Mouse (Mus musculus) forebrain, embryonic 16.5 days (tissue): ENCODE data around the gene Nenf. TPM values are rescaled to one million over a fixed set of nuclear protein-coding genes. Genes with fewer than 3 reads are reported as not detected.

Experiments
- ATAC-seq: fragments of 200-750 bp; cut with Nextera tagmentation; 2 replicates; pipeline ENCODE4 v1.8.0; 2017; ENCODE audit warnings: mild to moderate bottlenecking, moderate library complexity
- H3K27ac ChIP-seq: fragments of 300-500 bp; sonication (generic); 2 replicates; pipeline ENCODE4 v1.5.1; 2014; ENCODE audit warnings: low read length, control low read depth
- H3K27me3 ChIP-seq: fragments of 300-500 bp; sonication (generic); replicated peaks from 2 replicates; pipeline ENCODE4 v1.6.1; 2014; ENCODE audit warnings: low read length; ENCODE audit not compliant: control insufficient read depth, insufficient read depth
- H3K36me3 ChIP-seq: fragments of 300-500 bp; sonication (generic); 2 replicates; pipeline ENCODE4 v1.6.1; 2014; ENCODE audit not compliant: control insufficient read depth, insufficient read depth
- H3K4me1 ChIP-seq: fragments of 300-500 bp; sonication (generic); replicated peaks from 2 replicates; pipeline ENCODE4 v1.6.1; 2014; ENCODE audit warnings: low read length; ENCODE audit not compliant: control insufficient read depth, insufficient read depth
- H3K4me2 ChIP-seq: fragments of 300-500 bp; sonication (generic); 2 replicates; pipeline ENCODE4 v1.6.1; 2014; ENCODE audit warnings: mild to moderate bottlenecking, low read length, control low read depth
- H3K4me3 ChIP-seq: fragments of 300-500 bp; sonication (generic); replicated peaks from 2 replicates; pipeline ENCODE4 v1.5.1; 2014; ENCODE audit warnings: mild to moderate bottlenecking, low read length, control low read depth
- H3K9ac ChIP-seq: fragments of 300-500 bp; sonication (generic); replicated peaks from 2 replicates; pipeline ENCODE4 v1.6.1; 2014; ENCODE audit warnings: low read depth, low read length, control low read depth
- H3K9me3 ChIP-seq: fragments of 300-500 bp; sonication (generic); 2 replicates; pipeline ENCODE4 v1.6.1; 2016; ENCODE audit warnings: low read length; ENCODE audit not compliant: control insufficient read depth
- WGBS: fragments of 180-500 bp; shearing (Covaris S2); extraction: QIAGEN DNeasy Blood & Tissue Kit; methylation state at CpG from one replicate; pipeline ENCODE4 v1.1.7; 2014; 5-methylcytosine and 5-hydroxymethylcytosine counted together
- polyA plus RNA-seq: library from polyadenylated mRNA; unstranded; fragments of >200 nt; fragmentation: Nextera tagmentation; extraction: Ambion mirVana; gene quantifications from 2 replicates; pipeline ENCODE4 v1.2.1, GENCODE M21; 2015

The Nenf gene
- polyA plus RNA-seq, 1 experiment from 2014 or later, result 101 TPM

DNA sequence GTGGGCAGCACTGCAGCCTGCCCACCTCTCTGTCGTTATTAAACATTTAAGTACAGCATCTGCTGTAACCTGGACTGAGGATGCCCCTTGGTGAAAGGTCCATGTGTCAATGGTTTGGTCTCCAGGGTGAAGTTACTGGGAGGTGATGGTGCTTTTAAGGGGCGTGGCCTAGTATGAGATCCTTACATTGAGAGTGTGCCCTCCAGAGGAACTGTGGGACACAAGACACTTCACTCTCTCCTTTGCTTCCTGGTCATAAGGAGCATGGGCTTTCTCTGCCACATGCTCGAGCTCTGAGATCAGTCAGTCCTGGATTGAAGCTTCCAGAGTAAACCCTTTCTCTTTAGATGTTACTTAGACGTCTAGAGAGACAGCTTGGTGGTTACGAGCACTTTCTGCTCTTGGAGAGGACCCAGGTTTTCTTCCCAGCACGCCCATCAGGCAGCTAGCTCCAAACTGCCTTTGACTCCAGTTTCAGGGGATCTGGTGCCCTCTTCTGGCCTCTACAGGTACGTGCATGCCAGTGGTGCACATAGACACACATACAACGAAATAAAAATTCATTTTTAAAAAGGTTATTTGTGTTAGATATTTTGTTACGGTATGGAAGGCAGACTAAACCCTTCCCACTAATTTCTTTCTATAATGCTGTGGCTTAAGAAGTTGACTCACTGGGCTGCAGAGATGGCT is 10.1 kb downstream of the Nenf start:
- Histone ChIP-seq H3K36me3 (peaks cover 7% of the 10 kb centered on the region), H3K4me3 (no peak overlapping the region), H3K27ac (no peak overlapping the region), H3K4me1 (peaks cover 4% of the 10 kb centered on the region; the same call in 1 of the 2 replicates), H3K9me3 (no peaks in the 10 kb centered on the region), H3K27me3 (no peaks in the 10 kb centered on the region), H3K9ac (no peak overlapping the region), H3K4me2 (no peak overlapping the region)
- WGBS, result 78% methylated on average over 9 of the region's 9 CpGs
- ATAC-seq, result no peak

DNA sequence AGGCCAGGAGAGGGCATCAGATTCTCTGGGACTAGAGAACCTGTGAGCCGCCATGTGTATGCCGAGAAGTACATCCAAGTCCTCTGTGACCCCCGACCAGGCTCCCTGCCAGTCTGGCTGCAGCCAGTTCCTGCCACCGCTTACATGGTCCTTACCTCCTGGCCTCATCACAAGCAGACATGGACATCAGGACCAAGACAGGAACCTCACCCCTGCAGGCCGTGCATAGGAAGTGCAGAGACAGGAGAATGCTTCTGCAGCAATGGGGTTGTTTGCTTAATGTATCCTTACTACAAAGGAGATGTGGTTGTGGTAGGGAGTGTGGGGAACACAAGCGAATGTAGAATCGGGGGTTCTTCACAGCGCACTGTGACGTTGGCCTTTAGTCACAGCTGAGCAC is 11.7 kb downstream of the Nenf start:
- no peaks in the 10 kb centered on the region for H3K9me3 ChIP-seq
- no peak overlapping the region for H3K9ac ChIP-seq
- H3K4me1 ChIP-seq, result no peaks in the 10 kb centered on the region
- no peaks in the 10 kb centered on the region for H3K27me3 ChIP-seq
- 88% methylated on average over 9 of the region's 9 CpGs for whole genome bisulfite sequencing
- H3K4me3 ChIP-seq, result no peak overlapping the region
- peaks cover 7% of the 10 kb centered on the region for H3K36me3 ChIP-seq
- ATAC-seq, result no peak
- no peak overlapping the region for H3K27ac ChIP-seq
- H3K4me2 ChIP-seq, result no peak overlapping the region

DNA sequence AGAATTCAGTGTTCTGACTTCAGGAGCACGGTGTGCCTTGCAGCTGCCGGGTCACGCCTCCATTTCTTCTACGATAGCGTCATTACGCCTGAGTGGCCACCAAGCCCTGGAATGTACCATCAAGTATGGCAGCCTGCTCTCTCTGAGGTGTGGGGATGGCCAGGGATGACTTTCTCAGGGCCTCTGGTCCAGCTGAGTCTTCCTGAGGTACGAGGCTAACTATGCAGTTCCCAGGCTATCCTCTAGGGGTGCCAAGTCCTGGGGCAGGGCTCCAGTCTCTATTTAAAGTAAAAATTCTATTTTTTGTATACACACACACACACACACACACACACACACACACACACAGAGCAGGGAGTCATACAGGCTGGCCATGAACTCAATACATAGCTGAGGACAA is 12.4 kb downstream of the Nenf start:
- no peak for ATAC-seq
- 65% methylated on average over 7 of the region's 7 CpGs for WGBS

DNA sequence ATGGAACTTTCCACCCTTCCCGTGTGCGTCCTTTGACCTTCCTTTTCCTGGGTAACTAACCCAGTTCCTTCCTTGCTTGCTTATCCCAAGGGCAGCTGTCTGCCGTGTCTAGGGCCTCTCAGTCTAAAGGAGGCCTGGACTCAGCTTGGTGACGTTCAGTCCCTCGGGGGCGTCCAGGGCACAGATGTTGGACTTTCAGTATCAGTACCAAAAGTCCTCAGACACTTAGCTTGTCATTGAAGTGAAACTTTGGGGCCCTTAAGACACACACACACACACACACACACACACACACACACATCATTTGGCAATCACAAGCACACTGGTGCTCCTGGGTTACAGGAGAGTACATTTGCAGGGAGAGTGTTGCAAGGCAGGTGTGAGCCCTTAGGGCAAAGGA is 13.8 kb downstream of the Nenf start:
- H3K4me3 ChIP-seq, result no peak overlapping the region
- no peak overlapping the region for H3K27ac ChIP-seq
- no peak overlapping the region for H3K4me2 ChIP-seq
- H3K9ac ChIP-seq, result no peak overlapping the region
- no peaks in the 10 kb centered on the region for H3K27me3 ChIP-seq
- no peak for ATAC-seq
- WGBS, result 81% methylated on average over 6 of the region's 6 CpGs
- no peaks in the 10 kb centered on the region for H3K4me1 ChIP-seq
- H3K36me3 ChIP-seq, result peaks cover 7% of the 10 kb centered on the region
- no peaks in the 10 kb centered on the region for H3K9me3 ChIP-seq

More for the DNA sequence above, 12.4 kb downstream of the Nenf start:
- Histone ChIP-seq H3K27me3 (no peaks in the 10 kb centered on the region), H3K27ac (no peak overlapping the region), H3K4me1 (no peaks in the 10 kb centered on the region), H3K9ac (no peak overlapping the region), H3K9me3 (no peaks in the 10 kb centered on the region), H3K4me2 (no peak overlapping the region), H3K4me3 (no peak overlapping the region), H3K36me3 (peaks cover 7% of the 10 kb centered on the region)

DNA sequence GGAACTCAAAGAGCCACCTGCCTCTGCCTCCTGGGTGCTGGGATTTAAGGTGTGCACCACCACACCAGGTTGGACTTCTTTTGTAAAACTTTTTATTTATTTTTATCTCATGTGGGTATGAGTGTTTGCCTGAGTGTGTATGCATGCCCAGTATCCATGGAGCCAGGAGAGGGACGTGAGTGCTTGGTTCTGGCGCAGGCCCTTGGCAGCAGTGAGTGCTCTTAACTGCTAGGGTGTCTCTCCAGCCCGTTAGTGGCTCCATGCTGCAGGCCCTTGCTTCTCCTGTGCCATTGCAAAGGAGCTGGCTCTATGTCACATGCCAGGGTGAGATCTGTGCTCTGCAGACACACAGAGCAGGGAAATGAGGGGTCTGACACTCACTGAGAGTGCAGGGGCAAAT is 14.3 kb downstream of the Nenf start:
- no peak overlapping the region for H3K27ac ChIP-seq
- H3K9ac ChIP-seq, result no peak overlapping the region
- H3K27me3 ChIP-seq, result no peaks in the 10 kb centered on the region
- peaks cover 7% of the 10 kb centered on the region for H3K36me3 ChIP-seq
- H3K4me3 ChIP-seq, result no peak overlapping the region
- ATAC-seq, result no peak
- WGBS, result 50% methylated on average over 3 of the region's 3 CpGs
- H3K4me2 ChIP-seq, result no peak overlapping the region
- no peaks in the 10 kb centered on the region for H3K4me1 ChIP-seq
- H3K9me3 ChIP-seq, result no peaks in the 10 kb centered on the region

DNA sequence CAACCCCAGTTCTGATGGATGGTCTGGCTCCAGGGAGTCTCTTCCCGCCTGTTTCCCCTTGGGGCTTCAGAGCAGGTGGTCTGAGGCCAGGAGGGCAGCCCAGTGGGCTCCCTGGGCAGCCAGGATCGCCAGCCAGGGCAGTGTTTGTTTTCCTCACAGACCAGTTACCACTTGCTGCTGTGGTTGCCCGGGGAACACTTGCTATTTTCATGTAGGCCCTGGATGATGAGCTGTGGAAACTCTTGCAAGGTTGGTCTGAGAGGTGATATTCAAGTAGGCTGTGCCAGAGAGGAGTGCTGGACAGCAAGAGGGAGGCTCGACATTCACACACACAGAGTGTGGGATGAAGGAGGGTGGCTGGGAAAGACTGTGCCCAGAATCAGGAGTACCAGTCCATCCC is 16.1 kb downstream of the Nenf start:
- Histone ChIP-seq H3K27ac (no peak overlapping the region), H3K9ac (no peak overlapping the region), H3K36me3 (no peaks in the 10 kb centered on the region), H3K4me1 (no peaks in the 10 kb centered on the region), H3K9me3 (no peaks in the 10 kb centered on the region), H3K4me2 (no peak overlapping the region), H3K4me3 (no peak overlapping the region), H3K27me3 (no peaks in the 10 kb centered on the region)
- no peak for ATAC-seq
- WGBS, result 33% methylated on average over 4 of the region's 4 CpGs

DNA sequence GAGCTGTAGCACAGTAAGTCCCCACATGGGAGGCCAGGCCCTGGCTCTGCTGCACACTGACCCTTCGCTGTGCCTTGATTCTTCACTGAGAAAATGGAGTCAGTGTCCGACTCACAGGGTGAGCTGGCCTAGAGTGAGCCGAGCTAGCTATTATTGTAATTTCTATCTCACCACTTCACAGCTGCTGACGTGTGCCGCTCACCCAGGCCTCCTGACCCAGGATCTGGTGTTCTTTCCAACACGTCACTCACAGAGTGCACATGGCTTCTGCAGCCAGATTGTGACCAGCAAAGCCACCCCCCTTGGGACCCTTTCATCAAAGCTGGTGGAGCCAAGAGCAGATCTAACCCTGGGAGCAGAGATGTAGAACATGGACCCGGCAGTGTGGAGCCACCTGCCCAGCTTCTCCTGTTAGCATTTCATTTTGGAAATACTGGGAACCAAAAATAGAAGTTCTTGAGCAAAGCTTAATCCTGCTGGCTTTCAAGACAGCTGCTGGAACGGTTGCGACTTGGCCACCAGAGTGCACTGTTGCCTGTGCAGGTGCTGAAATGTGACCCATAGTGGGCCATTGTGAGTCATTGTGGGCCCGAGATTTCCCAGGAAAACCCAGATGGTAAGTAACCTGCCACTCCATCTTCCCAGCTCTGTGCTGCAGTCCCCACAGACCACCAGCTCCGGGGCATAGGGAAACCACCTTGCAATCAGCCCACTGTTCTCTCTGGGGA is 18.6 kb downstream of the Nenf start:
- Histone ChIP-seq H3K27ac (no peak overlapping the region), H3K4me2 (no peak overlapping the region), H3K4me1 (no peaks in the 10 kb centered on the region), H3K4me3 (no peak overlapping the region), H3K9ac (no peak overlapping the region), H3K27me3 (no peaks in the 10 kb centered on the region), H3K9me3 (no peaks in the 10 kb centered on the region), H3K36me3 (no peaks in the 10 kb centered on the region)
- no peak for ATAC-seq
- WGBS, result 58% methylated on average over 11 of the region's 11 CpGs

DNA sequence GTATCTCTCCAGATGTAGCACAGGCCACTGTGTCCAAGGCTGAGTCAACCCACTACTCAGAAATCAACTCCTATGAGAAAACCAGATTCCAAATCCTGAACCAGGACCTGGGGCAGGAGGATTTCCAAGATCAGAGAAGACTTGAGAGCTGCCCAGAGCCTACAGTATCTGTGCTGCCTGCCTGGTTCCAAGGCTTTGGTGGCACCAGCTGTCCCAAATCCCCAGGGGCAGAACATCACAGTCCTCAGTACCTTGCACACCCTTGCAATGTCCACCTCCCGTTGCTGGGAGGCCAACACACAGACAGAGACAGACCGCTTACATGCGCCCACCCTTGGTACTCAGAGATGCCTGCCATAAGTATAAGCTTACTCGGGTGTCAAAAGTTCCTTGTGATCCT is 19.7 kb downstream of the Nenf start:
- Histone ChIP-seq H3K4me3 (no peak overlapping the region), H3K36me3 (no peaks in the 10 kb centered on the region), H3K27ac (no peak overlapping the region), H3K4me1 (no peaks in the 10 kb centered on the region), H3K4me2 (no peak overlapping the region), H3K27me3 (no peaks in the 10 kb centered on the region), H3K9me3 (no peaks in the 10 kb centered on the region), H3K9ac (no peak overlapping the region)
- WGBS, result 94% methylated on average over 4 of the region's 4 CpGs
- no peak for ATAC-seq

DNA sequence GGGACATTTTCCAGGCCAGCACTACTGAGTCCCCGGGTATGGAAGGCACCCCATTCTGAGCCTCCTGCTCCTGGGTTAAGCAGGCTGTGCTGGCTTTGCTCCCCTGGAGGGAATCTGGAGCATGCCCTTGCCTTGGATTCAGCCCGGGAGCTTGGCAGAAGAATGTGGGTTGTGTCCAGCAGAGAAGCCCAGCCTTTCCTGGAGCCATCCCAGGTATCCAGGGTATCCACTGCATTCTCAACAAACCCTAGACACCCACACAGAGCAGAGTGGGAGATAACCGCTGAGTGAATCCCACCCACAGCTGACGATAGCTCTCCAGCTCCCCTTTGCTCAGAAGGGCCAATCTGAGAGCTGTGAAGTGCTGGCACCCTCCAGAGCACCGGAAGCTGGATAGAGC is 21.5 kb downstream of the Nenf start:
- no peaks in the 10 kb centered on the region for H3K9me3 ChIP-seq
- H3K27ac ChIP-seq, result no peak overlapping the region
- no peak overlapping the region for H3K4me2 ChIP-seq
- no peak for ATAC-seq
- H3K36me3 ChIP-seq, result no peaks in the 10 kb centered on the region
- no peak overlapping the region for H3K4me3 ChIP-seq
- WGBS, result 71% methylated on average over 5 of the region's 5 CpGs
- H3K27me3 ChIP-seq, result no peaks in the 10 kb centered on the region
- H3K9ac ChIP-seq, result no peak overlapping the region
- no peaks in the 10 kb centered on the region for H3K4me1 ChIP-seq
